In the genomic region with DNA sequence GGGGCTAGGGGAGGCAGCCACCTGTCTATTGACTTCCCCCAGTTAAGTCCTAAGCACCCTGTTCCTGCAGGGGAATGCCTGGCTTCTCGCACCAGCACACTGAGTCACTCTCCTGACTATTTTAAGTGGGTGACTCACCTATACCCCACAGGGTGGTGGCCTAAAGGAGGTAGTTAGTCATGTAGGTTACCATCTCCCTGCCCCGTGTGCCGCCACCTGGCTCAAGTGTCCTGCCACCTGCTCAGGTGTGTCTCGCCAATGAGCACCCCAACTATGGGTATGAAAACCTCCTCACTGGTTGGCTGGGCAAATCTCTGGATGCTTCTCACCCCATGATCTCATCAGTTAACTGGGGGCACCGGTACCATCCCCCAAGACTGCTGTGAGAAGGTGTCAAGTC, we compare ENCODE assay signal across 13 mouse cellular contexts.
"Had no signal": no experiment of that assay in that cellular context is flagged by ENCODE, and none has a peak within 500 bp of the region (broad histone marks: within the 10 kb centered on the region; RNA-seq: fewer than 3 reads in every experiment).

No protein-coding gene starts in this region.

- H3K4me3 ChIP-seq: limb, embryonic 13.5 days; midbrain, embryonic 10.5 days; myocyte; neural tube, embryonic 15.5 days; stomach, embryonic 15.5 days had no signal

- H3K9me3 ChIP-seq: midbrain, embryonic 10.5 days; stomach, embryonic 15.5 days had no signal

- DNase-seq: kidney, postnatal 36 days; left cerebral cortex, postnatal 4 days; lung, adult 18-20 months; midbrain, embryonic 14.5 days; right cerebral cortex, postnatal 14 days; thymus, postnatal 4 days had no signal

- H3K9ac ChIP-seq: limb, embryonic 13.5 days; liver, embryonic 14.5 days; neural tube, embryonic 15.5 days; stomach, embryonic 15.5 days had no signal

- H3K27me3 ChIP-seq: limb, embryonic 13.5 days; neural tube, embryonic 15.5 days; stomach, embryonic 15.5 days had no signal

- H3K36me3 ChIP-seq: limb, embryonic 13.5 days; midbrain, embryonic 10.5 days; neural tube, embryonic 15.5 days; stomach, embryonic 15.5 days had no signal

- H3K4me1 ChIP-seq: limb, embryonic 13.5 days; midbrain, embryonic 10.5 days; stomach, embryonic 15.5 days had no signal

- H3K27ac ChIP-seq: kidney, postnatal 0 days; limb, embryonic 13.5 days; liver, embryonic 14.5 days; midbrain, embryonic 10.5 days; neural tube, embryonic 15.5 days; stomach, embryonic 15.5 days had no signal
